Mouse (Mus musculus) retina, postnatal 7 days (tissue): Measurements from ENCODE around the gene Tmem89.

ENCODE experiments used
- DNase-seq: peaks from one replicate; pipeline ENCODE4 v3.0.0-alpha.2; 2012; ENCODE audit warnings: low read depth, low spot score

Tmem89 gene

DNA sequence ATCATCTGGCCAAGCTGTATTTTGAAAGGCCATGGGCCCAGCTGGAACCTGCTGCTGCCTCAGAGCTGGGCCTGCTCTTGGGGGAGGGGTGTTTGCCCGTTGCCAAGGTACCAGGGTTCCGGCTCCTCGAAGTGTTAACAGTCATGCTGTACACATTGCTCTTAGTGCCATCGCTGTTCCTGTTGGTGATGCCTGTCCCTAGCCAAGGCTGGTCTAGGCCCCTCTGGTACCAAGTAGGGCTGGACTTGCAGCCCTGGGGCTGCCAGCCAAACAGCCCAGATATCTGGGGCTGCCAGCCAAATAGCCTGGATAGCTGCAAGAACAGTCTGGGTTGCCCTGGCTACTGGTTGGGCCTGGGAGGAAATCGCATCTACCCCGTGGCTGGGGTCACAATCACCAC is at the start of gene Tmem89:
Gene Tmem89, plus strand, starts transcription at position 129 of the 400 bp plus-strand sequence.
- DNase-seq, result no peak

DNA sequence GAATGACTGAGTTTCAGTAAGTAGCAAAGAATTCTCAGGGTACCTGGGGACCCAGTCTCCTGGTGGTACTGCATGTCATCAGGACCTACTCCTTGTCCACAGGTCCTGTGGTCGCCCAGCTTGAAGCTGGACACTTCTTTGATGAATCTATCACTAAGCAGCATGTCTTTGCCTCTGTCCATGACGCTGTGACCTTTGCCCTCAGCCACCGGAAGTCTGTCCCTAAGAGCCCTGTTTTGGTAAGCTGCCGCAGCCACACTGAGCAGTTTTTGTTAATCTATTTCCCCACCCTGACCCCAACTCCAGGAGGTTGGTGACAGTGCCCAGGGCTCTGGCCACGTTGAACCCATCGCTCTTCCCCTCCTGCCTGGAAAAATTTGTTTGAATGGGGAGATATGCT is 2.1 kb upstream of the Tmem89 start:
- no peak for DNase-seq

DNA sequence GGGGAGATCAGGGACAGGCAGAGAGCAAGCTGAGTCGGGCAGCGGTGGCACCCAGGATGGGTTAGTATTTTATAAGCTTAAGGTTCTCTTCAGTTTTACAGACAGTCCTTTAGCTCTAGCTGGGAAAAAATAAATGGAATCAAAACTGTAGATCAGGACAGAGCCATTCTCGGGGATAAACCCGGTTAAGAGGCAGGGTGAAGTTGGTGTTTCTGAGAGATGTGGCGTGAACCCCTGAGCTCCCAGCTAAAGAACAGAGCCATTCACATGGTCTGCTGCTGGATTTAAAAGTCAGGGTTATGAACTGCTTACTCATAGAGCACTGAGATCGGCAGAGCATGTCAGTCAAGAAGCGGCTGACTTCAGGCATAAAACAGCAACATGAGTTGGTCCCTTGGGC is 1.3 kb upstream of the Tmem89 start:
- DNase-seq, result no peak

DNA sequence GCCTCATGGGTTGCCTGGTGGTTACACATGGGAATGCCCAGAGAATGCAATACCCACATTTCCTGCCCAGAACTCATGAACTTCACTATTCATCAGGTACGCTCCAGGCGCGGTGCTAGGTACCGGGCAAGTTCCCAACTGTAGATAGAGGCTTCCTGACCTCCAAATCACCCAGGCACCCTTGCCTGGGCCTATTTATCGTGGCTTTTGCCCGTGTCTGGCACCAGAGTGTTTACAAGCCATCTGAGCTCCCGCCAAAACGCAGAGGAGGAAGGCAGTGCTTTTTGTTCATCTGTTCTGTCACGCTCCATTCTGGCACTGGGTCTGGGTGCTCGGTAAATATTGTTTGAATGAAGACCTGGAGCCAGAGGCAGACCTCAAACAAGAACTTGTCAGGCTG is 798 bp upstream of the Tmem89 start:
- DNase-seq, result no peak

DNA sequence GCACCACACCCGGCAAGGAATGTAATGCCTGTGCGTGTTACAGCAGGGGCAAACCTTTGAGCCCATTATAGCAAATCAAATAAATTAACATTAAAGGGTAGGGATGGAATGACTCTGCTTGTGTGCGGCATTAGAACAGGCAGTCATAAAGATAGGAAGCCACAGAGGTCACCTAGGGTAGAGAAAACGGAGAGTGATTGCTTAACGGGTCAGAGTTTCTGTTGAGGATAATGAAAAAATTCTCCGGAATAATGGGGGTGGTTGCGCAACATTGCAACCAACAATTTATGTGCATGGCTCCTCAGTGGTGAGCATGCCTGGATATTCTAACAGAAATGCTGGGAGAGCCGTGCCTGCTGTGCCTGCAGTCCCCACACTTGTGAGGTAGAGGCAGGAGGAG is 11.5 kb downstream of the Tmem89 start:
- no peak for DNase-seq

DNA sequence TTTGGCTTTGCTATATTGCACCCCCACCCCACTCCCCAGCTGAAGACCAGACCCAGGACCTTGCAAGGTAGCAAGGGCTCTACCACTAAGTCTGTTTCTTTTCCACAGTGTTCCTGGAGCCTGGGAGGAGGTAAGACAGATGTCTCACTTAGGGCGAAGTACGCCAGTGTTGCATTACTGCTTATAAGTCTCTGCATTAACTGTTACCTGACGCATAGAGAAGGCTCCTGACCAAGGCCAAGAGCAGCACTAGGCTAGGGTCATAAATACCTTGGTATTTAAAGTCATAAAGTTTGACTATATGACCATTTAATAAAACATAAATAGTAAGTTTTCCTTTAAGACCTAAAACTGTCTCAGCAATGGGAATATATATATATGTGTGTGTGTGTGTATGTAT is 14.0 kb downstream of the Tmem89 start:
- no peak for DNase-seq

DNA sequence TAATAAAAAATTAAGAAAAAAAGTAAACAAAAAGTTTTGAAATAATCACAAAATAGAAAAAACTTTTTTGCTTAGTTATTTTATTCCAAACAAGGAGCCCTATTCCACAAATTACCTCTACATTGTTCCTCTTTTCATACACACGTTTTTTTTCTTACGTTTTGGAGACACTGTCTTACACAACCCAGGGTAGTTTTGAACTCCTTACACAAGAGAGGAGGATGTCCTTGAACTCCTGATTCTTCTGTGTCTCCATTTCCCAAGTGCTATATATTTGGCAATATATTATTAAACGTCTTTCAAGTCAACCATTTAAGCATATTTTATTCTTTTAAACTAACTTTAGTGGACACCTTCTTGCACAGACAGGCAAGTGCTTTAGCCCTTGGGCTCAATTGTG is 21.6 kb downstream of the Tmem89 start:
- DNase-seq, result no peak

DNA sequence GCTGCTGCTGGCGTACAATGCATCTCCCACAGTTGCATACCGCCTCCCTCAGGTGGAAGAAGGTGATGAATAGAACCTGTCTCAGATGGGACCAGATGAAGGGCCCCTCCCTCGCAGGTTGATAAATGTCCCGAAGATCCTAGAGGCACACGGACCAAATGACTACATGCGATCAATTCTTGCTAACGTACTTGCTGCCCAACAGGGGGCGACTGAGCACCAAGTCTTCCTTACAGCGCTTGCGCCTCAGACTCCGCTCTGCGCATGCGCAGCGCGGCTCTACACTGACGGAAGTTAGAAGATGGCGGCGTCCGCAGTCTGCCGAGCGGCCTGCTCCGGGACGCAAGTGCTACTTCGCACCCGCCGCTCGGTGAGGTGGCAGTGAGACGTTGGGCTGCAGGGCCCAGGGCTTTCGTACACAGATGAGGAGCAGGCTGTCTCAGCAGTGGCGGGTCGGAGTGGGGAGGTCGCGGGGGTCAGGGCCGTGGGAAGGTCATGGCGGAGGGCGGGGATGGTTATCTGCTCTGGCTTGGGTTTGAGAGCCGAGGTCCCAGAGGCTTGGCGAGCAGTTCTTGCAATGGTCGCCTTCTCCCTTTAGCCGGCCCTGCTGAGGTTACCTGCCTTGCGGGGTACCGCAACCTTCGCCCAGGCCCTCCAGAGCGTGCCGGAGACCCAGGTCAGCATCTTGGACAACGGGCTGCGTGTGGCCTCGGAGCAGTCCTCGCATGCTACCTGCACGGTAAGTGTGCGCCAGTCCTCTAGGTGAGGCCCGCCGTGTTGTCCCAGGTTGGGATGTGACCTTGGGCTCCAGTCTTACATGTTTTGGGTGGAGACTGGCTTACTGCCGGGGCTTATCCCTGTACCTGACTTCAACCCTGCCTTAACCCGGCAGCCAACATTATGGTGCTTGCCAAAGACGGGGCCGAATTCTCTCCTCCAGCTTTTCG is 22.3 kb downstream of the Tmem89 start, which contains the start of gene Uqcrc1:
Gene Uqcrc1, plus strand, starts transcription at position 216 of the 947 bp plus-strand sequence.
- DNase-seq, result peak; percentile 98

DNA sequence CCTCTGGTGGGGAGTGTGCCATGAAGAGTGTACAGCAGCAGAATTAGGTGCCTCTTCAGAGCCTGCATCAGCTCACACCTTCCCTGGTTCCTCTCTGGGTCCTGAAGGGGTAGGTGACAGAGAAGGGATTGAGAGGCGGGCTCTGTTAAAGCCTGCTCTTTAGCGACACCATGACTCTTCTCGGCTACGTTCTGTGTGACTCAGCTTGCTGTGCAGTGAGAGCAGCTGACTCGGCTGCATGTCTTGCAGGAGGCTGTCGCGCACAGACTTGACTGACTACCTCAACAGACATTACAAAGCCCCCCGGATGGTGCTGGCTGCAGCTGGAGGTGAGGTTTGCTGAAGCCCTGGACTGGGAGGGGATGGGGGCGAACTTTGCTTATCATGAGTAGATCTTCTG is 30.7 kb downstream of the Tmem89 start:
- no peak for DNase-seq

DNA sequence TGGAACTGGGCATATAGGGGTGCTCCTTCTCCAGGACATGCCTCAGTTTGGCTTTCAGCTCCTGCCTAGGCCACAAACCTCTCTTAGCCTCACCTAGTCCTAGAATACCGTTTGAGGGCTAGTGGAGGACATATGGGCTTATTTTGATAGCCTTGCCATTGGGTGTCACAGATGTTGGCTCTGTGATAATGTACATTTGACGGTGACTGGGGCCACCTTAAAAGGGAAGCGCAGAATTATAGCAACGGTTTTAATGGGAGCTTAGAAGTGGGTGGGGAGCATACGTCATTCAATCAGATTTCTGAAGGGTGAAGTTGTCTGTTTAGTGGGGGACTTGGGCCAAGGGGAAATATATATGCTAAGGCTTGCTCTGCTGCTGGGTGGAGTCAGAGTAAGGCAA is 31.2 kb downstream of the Tmem89 start:
- no peak for DNase-seq

DNA sequence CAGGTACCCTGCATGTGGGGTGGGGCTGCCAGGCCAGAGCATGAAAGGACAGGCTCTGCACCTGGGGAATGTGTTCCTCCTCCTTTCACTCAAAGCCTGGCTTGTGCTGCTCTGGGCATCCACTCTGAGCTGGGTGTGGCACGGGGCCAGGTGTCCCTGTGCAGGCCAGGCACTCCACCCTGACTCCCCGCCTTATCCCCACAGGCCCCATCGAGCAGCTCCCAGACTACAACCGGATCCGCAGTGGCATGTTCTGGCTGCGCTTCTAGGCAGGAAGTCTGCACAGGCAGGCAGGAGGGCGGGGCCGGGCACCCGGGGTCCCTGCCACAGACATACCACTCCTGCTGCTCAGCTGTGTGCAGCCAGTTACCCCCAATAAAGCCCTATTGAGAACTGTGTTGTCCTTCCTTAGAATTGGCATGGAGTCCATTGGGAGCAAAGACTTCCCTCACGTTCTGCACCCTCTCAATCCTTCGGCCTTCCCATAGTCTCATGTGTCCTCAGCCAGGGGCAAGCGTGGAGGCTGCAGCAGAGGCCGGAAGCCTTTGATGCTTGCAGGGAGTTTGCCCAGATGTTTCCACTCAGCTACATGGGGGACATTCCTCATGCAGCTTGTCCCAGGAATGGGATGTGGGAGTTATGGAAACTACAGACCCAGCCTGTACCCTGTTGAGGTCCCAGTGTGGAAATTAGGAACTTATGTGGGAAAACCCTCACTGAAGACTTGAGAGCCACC is 35.0 kb downstream of the Tmem89 start:
- DNase-seq, result no peak

DNA sequence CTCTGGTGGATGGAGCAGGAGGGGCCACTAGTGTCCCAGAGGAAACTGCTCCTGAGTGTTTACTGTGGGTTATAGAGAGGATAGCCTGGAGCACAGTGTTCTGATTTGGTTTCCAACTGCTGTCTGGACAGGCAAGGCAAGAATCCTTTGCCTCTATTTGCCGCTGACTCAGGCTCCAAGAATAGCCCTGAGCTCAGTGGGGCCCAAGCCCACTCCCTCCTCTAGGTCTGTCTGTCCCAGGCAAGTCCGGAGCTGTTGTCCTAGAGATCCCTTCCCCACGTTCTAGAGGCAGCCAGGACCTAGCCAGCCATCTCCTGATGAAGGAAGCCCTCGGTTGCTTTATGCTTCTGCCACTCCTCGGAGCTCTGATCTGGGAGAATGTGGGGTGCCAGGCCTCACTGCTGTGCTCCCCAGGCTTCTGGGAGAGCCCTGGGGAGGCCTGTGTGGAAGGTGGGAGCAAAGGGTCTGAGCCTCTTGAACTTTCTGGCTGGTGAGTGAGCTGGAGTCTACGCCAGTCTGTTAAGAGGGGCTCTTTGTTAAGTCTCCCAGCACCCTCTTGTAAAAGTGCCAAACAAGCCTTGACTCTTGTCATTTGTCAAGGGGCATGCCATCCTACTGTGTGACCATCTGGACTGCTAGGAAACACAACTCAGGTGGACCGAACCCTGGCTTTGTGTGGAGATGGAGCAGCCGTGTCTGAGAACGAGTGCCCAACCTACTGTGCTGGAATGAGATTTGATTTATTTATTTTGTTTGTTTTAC is 35.7 kb downstream of the Tmem89 start:
- DNase-seq, result no peak

DNA sequence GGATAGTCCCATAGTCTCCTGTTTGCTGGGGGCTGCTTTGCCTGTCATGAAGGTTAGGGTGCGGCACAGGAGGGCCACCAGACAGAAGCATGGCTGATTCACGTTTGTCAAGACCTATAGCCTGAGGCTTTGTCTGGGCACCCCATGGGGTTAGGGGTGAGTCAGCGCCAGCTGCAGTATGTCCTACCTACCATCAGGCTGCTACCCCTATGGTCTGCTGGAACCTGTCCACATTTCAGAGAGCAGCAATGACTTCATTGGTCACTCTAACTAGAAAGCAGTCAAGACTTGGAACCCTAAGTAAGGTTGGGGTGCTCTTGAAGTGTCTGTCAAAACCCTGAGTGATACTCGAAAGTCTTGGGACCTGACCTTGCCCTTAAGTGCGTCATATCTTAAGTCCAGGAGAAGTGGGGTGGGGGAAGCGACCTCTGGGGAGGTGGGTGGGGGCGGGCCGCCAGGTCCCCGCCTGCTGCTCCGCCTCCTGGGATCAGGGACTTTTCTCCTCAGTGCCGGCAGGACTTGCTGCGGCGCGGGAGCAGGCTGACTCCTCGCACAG is 38.7 kb downstream of the Tmem89 start, which contains the start of gene Col7a1:
Gene Col7a1, plus strand, starts transcription at position 506 of the 556 bp plus-strand sequence.
- DNase-seq, result no peak

DNA sequence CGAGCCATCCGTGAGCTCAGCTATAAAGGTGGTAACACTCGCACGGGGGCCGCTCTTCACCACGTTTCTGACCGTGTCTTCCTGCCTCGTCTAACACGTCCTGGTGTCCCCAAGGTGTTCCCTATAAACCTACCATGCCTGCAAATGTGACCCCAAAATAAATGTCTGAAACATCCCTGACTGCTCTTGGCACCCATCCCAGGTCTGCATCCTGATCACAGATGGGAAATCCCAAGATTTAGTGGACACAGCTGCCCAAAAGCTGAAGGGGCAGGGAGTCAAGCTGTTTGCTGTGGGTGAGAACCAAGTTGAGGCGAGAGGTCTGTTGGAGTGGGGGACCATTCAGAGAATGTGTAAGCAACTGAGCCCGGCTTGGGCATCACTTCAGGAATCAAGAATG is 40.8 kb downstream of the Tmem89 start:
- no peak for DNase-seq

DNA sequence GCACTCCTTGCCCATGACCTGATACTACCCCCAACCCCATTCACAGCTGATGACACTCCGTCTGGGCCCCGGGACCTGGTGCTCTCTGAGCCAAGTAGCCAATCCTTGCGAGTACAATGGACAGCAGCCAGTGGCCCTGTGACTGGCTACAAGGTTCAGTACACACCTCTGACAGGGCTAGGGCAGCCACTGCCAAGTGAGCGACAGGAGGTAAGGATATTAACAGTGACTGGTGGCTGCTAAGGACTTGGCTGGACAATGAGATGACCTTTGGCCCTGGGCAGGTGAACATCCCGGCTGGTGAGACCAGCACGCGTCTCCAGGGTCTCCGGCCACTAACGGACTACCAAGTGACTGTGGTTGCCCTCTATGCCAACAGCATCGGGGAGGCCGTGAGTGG is 41.4 kb downstream of the Tmem89 start:
- no peak for DNase-seq

DNA sequence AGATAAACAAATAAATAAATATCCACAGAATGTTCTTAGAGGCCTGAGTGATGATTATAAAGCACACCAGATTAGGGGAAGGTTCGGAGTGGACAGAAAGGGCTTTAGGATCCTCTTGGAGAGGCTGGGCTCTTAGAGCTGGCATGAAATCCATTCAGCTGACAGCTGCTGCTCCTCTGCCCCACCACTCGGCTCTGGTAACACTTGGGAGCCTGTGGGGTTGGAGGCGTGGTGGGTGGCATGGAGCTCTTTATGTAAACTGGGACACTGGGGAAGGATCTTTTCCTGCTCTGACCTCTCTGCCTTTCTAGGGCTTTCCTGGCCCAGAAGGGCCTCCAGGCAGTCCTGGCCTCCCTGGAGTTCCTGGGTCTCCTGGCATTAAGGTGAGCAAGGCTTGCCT is 49.2 kb downstream of the Tmem89 start:
- no peak for DNase-seq

DNA sequence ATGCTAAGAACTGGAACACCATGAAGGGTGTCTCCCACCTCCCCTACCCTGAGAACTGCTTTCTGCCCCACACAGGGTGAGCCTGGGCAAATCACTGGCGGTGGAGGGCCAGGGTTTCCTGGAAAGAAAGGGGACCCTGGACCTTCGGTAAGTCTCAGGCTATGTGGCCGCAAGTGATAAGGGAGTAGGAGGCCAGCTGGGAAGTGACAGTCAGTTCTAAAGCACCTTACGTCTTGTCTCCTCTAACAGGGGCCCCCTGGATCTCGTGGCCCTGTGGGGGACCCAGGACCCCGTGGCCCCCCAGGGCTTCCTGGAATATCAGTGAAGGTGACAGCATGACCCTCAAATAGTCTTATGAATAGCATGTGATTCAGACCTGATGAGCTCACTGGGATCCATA is 49.9 kb downstream of the Tmem89 start:
- DNase-seq, result no peak
